Mouse (Mus musculus): ENCODE results near the gene Fezf1. TPM values are rescaled to one million over a fixed set of nuclear protein-coding genes. Genes with fewer than 3 reads are reported as not detected.

Fezf1 gene
- total and polyA plus RNA-seq, 3 experiments = not detected

DNA sequence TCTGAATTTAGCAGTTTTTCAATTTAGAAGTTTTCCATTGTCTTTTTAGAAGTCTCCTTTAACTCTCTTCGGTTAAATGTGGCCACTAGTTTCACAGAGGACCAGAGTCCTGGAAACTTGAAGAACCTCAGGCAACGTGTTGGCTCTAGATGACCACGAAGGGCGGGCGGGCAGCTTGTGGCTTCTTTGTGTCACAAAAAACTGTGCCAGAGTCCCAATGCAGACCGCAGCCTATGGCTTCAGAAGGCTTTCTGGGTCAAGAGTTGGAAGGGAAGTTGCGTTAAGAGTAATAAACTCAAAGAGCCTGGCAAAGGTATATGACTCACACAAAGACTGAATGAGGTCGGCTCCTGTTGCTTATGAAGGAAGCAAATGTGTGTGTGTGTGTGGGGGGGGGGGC lies 7.0 kb upstream of the Fezf1 start:
- no peaks in the 10 kb centered on the region for H3K9me3 ChIP-seq (replicated peaks; ENCODE audit: insufficient read depth, low read length)
- H3K36me3 ChIP-seq (ENCODE audit: control insufficient read depth in 1 of 2, insufficient read depth in 2 of 2, low read length in 2 of 2) = no peaks in the 10 kb centered on the region
- H3K27me3 ChIP-seq (ENCODE audit: control insufficient read depth in 1 of 2, insufficient read depth in 2 of 2, low read length in 2 of 2) = no peaks in the 10 kb centered on the region

DNA sequence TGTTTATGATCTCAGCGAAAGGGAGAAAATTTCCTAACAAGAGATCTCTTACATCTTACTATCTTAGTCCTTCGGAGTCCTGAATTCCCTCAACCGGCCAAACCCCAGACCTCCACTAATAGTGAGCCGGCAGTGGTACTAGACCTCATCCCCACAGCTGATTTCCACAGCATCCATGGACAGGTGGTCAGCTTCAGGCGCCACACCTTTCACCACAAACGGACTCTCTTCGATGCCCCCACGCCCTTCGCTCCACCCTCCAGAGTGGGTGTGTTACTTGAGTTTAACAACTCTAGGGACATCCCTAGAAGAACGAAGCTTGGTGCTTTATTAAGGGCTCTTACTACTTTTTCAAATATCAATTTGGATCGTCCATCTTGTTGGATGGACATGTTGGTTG lies 6.5 kb upstream of the Fezf1 start:
- Histone ChIP-seq H3K9ac (ENCODE audit: control insufficient read depth, low read depth, low read length, poor library complexity, severe bottlenecking) (no peak overlapping the region), H3K27ac (ENCODE audit: control insufficient read depth, low read depth, low read length) (no peak overlapping the region), H3K4me1 (ENCODE audit: control insufficient read depth in 1 of 2, insufficient read depth in 2 of 2, low read length in 2 of 2) (no peaks in the 10 kb centered on the region), H3K36me3 (ENCODE audit: control insufficient read depth in 1 of 2, insufficient read depth in 2 of 2, low read length in 2 of 2) (no peaks in the 10 kb centered on the region), H3K79me2 (ENCODE audit: control insufficient read depth, insufficient read depth, low read length, poor library complexity) (no peaks in the 10 kb centered on the region), H3K9me3 (replicated peaks; ENCODE audit: insufficient read depth, low read length) (no peaks in the 10 kb centered on the region), H3K4me3 (ENCODE audit: control insufficient read depth in 1 of 2, insufficient read depth in 1 of 2, low read depth in 2 of 2, low read length in 2 of 2) (no peak overlapping the region), H3K27me3 (ENCODE audit: control insufficient read depth in 1 of 2, insufficient read depth in 2 of 2, low read length in 2 of 2) (no peaks in the 10 kb centered on the region)
- no peak for DNase-seq (ENCODE audit: low read depth, low spot score)
- TF ChIP-seq UBTF (IDR thresholded peaks at IDR 0.05; ENCODE audit: borderline replicate concordance, insufficient read depth, low read depth, low read length) (no peak), NRF1 (IDR thresholded peaks at IDR 0.05; ENCODE audit: insufficient read depth, low read depth, low read length, poor library complexity, severe bottlenecking) (no peak), E2F4 (IDR thresholded peaks at IDR 0.05; ENCODE audit: borderline replicate concordance, low read depth, low read length) (no peak), MYC (IDR thresholded peaks at IDR 0.05; ENCODE audit: low read depth, low read length) (no peak), ETS1 (IDR thresholded peaks at IDR 0.05; ENCODE audit: low read depth, low read length) (no peak)

More for the DNA sequence above, 7.0 kb upstream of the Fezf1 start:
- TF ChIP-seq NRF1 (IDR thresholded peaks at IDR 0.05; ENCODE audit: insufficient read depth, low read depth, low read length, poor library complexity, severe bottlenecking) (no peak), ZMIZ1 (IDR thresholded peaks at IDR 0.05; ENCODE audit: low read depth, low read length) (no peak), USF1 (IDR thresholded peaks at IDR 0.05; ENCODE audit: low read depth, low read length) (no peak), RCOR1 (IDR thresholded peaks at IDR 0.05; ENCODE audit: low read depth, low read length) (no peak), HCFC1 (IDR thresholded peaks at IDR 0.05; ENCODE audit: low read depth, low read length) (no peak), MEF2A (IDR thresholded peaks at IDR 0.05; ENCODE audit: extremely low read depth, insufficient replicate concordance, low read depth, low read length, poor library complexity, severe bottlenecking) (no peak), ETS1 (IDR thresholded peaks at IDR 0.05; ENCODE audit: low read depth, low read length) (no peak), POLR2A (IDR thresholded peaks at IDR 0.05; ENCODE audit: control insufficient read depth in 1 of 2, insufficient read depth in 1 of 2, low read depth in 1 of 2, low read length in 2 of 2, poor library complexity in 1 of 2) (no peak), TCF12 (IDR thresholded peaks at IDR 0.05; ENCODE audit: low read depth, low read length) (no peak), CHD2 (IDR thresholded peaks at IDR 0.05; ENCODE audit: low read length) (no peak), TBP (IDR thresholded peaks at IDR 0.05; ENCODE audit: low read depth, low read length) (no peak), MXI1 (IDR thresholded peaks at IDR 0.05; ENCODE audit: low read depth, low read length) (no peak), UBTF (IDR thresholded peaks at IDR 0.05; ENCODE audit: borderline replicate concordance, insufficient read depth, low read depth, low read length) (no peak), E2F4 (IDR thresholded peaks at IDR 0.05; ENCODE audit: borderline replicate concordance, low read depth, low read length) (no peak), MAX (IDR thresholded peaks at IDR 0.05; ENCODE audit: low read length) (no peak), MYB (IDR thresholded peaks at IDR 0.05; ENCODE audit: low read depth, low read length) (no peak), SIN3A (IDR thresholded peaks at IDR 0.05; ENCODE audit: low read length) (no peak)
- Histone ChIP-seq H3K79me2 (ENCODE audit: control insufficient read depth, insufficient read depth, low read length, poor library complexity) (no peaks in the 10 kb centered on the region), H3K9ac (ENCODE audit: control insufficient read depth, low read depth, low read length, poor library complexity, severe bottlenecking) (no peak overlapping the region), H3K4me3 (ENCODE audit: control insufficient read depth in 1 of 2, insufficient read depth in 1 of 2, low read depth in 2 of 2, low read length in 2 of 2) (no peak overlapping the region), H3K4me1 (ENCODE audit: control insufficient read depth in 1 of 2, insufficient read depth in 2 of 2, low read length in 2 of 2) (no peaks in the 10 kb centered on the region), H3K27ac (ENCODE audit: control insufficient read depth, low read depth, low read length) (no peak overlapping the region)
- DNase-seq (ENCODE audit: low read depth, low spot score) = no peak
